Mouse (Mus musculus): ENCODE measurements at regions not wholly inside any gene's neighbourhood (a gene's known extent, or its start where the extent isn't known, plus 50 kb on each side); places are given as distances from the start of the nearest gene placed in this dataset.

DNA sequence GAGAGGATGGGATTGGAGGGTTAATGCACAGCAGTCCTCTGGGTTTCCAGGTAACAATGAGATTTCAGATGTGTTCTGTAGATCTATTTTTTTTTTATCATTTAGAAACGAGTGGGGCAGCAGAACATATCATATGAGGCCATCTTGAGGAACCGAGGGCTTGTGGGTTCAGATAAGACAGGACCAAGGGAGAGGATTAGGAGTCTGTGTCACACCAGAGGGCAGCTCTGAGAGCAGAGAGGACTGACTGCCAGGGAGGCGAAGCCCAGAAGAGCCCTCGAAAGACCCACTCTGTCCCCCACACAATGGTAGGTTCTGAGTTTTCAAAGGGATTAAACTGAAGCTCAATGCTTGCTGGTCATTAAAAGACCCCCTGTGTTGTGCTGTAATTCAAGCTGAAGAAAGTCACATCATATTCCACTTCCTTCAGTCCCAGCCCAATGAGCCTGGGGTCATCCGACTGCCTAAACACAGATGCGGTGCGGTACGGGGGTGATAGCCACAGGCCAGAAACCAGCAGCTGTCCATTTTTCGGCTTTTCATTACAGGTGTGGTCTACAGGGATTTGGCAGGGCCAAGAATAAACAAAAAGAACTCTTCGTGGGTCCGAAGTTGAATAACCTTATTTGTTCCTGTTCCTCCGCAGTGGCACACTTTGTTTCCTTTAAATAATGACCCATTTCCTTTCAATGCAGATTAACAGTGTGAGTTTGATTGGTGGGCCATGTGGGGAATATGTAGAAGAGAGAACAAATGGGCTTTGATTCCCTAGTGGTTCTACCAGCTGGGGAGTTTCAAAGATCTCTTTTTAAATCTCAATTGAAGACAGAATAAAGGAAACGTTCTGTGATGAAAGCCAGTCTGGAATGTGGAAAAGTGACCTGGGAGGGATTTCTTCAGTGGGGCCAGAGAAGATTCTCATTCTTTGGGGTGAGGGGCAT lies 234.5 kb downstream of the Sec16b start:
- Histone ChIP-seq H3K36me3 (ENCODE audit: insufficient read depth, low read length) (no peaks in the 10 kb centered on the region), H3K9ac (replicated peaks; ENCODE audit: low read length) (no peak overlapping the region), H3K27ac (no peak overlapping the region), H3K4me1 (ENCODE audit: insufficient read depth, low read length) (no peaks in the 10 kb centered on the region), H3K4me2 (ENCODE audit: low read depth, low read length) (no peak overlapping the region), H3K27me3 (ENCODE audit: insufficient read depth, low read length) (no peaks in the 10 kb centered on the region), H3K9me3 (ENCODE audit: low read length) (no peaks in the 10 kb centered on the region), H3K4me3 (ENCODE audit: low read length) (no peak overlapping the region)
- TF ChIP-seq CTCF (IDR thresholded peaks at IDR 0.05; ENCODE audit: low read depth) = no peak
- no peak for ATAC-seq
- 55% methylated on average over 13 of the region's 13 CpGs for WGBS
- DNase-seq (ENCODE audit: low spot score) = no peak

- no peaks in the 10 kb centered on the region for H3K4me1 ChIP-seq (ENCODE audit: insufficient read depth, low read length)
- no peak overlapping the region for H3K4me3 ChIP-seq (ENCODE audit: low read length)
- H3K36me3 ChIP-seq (ENCODE audit: insufficient read depth, low read length) = no peaks in the 10 kb centered on the region
- no peaks in the 10 kb centered on the region for H3K9me3 ChIP-seq (ENCODE audit: low read length)
- TF ChIP-seq CTCF (IDR thresholded peaks at IDR 0.05; ENCODE audit: low read depth) = peak; percentile 90
- no peak overlapping the region for H3K27ac ChIP-seq
- no peak overlapping the region for H3K9ac ChIP-seq (replicated peaks; ENCODE audit: low read length)
- ATAC-seq (no peak), DNase-seq (ENCODE audit: low spot score) (peak; percentile 92)
- H3K27me3 ChIP-seq (ENCODE audit: insufficient read depth, low read length) = no peaks in the 10 kb centered on the region
- H3K4me2 ChIP-seq (ENCODE audit: low read depth, low read length) = no peak overlapping the region
Observed at GRCm38 (mm10) chr1:157745611-157746010, 239.1 kb downstream of the Sec16b start.

DNA sequence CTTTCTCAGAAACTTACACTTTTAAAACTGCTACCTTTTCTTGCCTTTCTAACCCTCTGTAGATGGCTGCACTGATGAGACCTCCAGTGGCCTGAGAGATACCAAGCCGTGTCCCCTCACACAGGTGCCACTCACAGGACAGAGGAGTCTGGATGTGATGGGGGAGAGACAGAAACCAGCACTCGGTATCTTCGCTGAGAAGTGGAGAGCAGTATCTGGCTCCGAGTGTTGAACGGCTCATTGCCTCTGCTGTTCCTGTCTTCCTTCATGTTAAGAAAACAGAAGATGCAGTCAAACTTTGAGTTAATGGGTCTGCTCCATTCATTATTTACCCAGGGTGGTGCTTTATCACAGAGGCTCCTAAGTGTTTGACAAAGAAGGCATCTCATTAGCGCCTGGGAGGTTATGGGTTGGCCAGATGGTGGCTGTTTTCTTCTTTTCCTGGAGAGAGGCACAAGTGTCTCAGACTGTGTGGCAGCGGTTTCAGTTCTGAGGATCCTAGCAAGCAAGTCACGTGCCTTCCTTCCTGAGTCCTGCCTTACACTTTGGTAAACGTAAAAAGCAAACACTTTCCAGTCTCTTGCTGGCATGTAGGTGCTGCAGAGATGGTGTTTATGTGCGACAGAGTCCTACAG lies 248.6 kb downstream of the Sec16b start:
- Histone ChIP-seq H3K9me3 (ENCODE audit: low read length) (no peaks in the 10 kb centered on the region), H3K4me2 (ENCODE audit: low read depth, low read length) (no peak overlapping the region), H3K27me3 (ENCODE audit: insufficient read depth, low read length) (no peaks in the 10 kb centered on the region), H3K27ac (no peak overlapping the region), H3K4me3 (ENCODE audit: low read length) (no peak overlapping the region), H3K9ac (replicated peaks; ENCODE audit: low read length) (no peak overlapping the region), H3K4me1 (ENCODE audit: insufficient read depth, low read length) (no peaks in the 10 kb centered on the region), H3K36me3 (ENCODE audit: insufficient read depth, low read length) (no peaks in the 10 kb centered on the region)
- ATAC-seq (no peak), DNase-seq (ENCODE audit: low spot score) (no peak)
- WGBS = 63% methylated on average over 10 of the region's 10 CpGs
- TF ChIP-seq CTCF (IDR thresholded peaks at IDR 0.05; ENCODE audit: low read depth) = no peak

GRCm38 (mm10) chr1:157756977-157757376 lies 250.4 kb downstream of the Sec16b start:
- Histone ChIP-seq H3K36me3 (ENCODE audit: insufficient read depth, low read length) (no peaks in the 10 kb centered on the region), H3K4me1 (ENCODE audit: insufficient read depth, low read length) (no peaks in the 10 kb centered on the region), H3K9ac (replicated peaks; ENCODE audit: low read length) (no peak overlapping the region), H3K27me3 (ENCODE audit: insufficient read depth, low read length) (no peaks in the 10 kb centered on the region), H3K9me3 (ENCODE audit: low read length) (no peaks in the 10 kb centered on the region), H3K4me3 (ENCODE audit: low read length) (no peak overlapping the region), H3K27ac (no peak overlapping the region), H3K4me2 (ENCODE audit: low read depth, low read length) (no peak overlapping the region)
- WGBS = 64% methylated on average over 3 of the region's 3 CpGs
- ATAC-seq = no peak
- no peak for TF ChIP-seq CTCF (IDR thresholded peaks at IDR 0.05; ENCODE audit: low read depth)
- no peak for DNase-seq (ENCODE audit: low spot score)

- no peak overlapping the region for H3K4me3 ChIP-seq (ENCODE audit: low read length)
- 91% methylated on average over 1 of the region's 1 CpGs for WGBS
- H3K9me3 ChIP-seq (ENCODE audit: low read length) = no peaks in the 10 kb centered on the region
- ATAC-seq (no peak), DNase-seq (ENCODE audit: low spot score) (no peak)
- no peaks in the 10 kb centered on the region for H3K36me3 ChIP-seq (ENCODE audit: insufficient read depth, low read length)
- H3K27me3 ChIP-seq (ENCODE audit: insufficient read depth, low read length) = no peaks in the 10 kb centered on the region
- H3K27ac ChIP-seq = no peak overlapping the region
- H3K4me2 ChIP-seq (ENCODE audit: low read depth, low read length) = no peak overlapping the region
- H3K9ac ChIP-seq (replicated peaks; ENCODE audit: low read length) = no peak overlapping the region
- H3K4me1 ChIP-seq (ENCODE audit: insufficient read depth, low read length) = no peaks in the 10 kb centered on the region
- TF ChIP-seq CTCF (IDR thresholded peaks at IDR 0.05; ENCODE audit: low read depth) = peak; percentile 45
Observed at GRCm38 (mm10) chr1:157758337-157758736, 251.8 kb downstream of the Sec16b start.

- no peak overlapping the region for H3K27ac ChIP-seq
- no peaks in the 10 kb centered on the region for H3K9me3 ChIP-seq (ENCODE audit: low read length)
- 45% methylated on average over 6 of the region's 6 CpGs for WGBS
- H3K27me3 ChIP-seq (ENCODE audit: insufficient read depth, low read length) = no peaks in the 10 kb centered on the region
- no peak overlapping the region for H3K4me3 ChIP-seq (ENCODE audit: low read length)
- no peaks in the 10 kb centered on the region for H3K36me3 ChIP-seq (ENCODE audit: insufficient read depth, low read length)
- ATAC-seq = no peak
- no peak for DNase-seq (ENCODE audit: low spot score)
- no peak overlapping the region for H3K4me2 ChIP-seq (ENCODE audit: low read depth, low read length)
- no peak overlapping the region for H3K9ac ChIP-seq (replicated peaks; ENCODE audit: low read length)
- no peak for TF ChIP-seq CTCF (IDR thresholded peaks at IDR 0.05; ENCODE audit: low read depth)
- H3K4me1 ChIP-seq (ENCODE audit: insufficient read depth, low read length) = no peaks in the 10 kb centered on the region
Observed at GRCm38 (mm10) chr1:157768201-157768600, 261.7 kb downstream of the Sec16b start.

- TF ChIP-seq CTCF (IDR thresholded peaks at IDR 0.05; ENCODE audit: low read depth) = no peak
- H3K36me3 ChIP-seq (ENCODE audit: insufficient read depth, low read length) = no peaks in the 10 kb centered on the region
- H3K9me3 ChIP-seq (ENCODE audit: low read length) = no peaks in the 10 kb centered on the region
- no peaks in the 10 kb centered on the region for H3K4me1 ChIP-seq (ENCODE audit: insufficient read depth, low read length)
- no peak for DNase-seq (ENCODE audit: low spot score)
- no peak for ATAC-seq
- 90% methylated on average over 7 of the region's 7 CpGs for WGBS
- H3K4me3 ChIP-seq (ENCODE audit: low read length) = no peak overlapping the region
- H3K9ac ChIP-seq (replicated peaks; ENCODE audit: low read length) = no peak overlapping the region
- H3K27me3 ChIP-seq (ENCODE audit: insufficient read depth, low read length) = no peaks in the 10 kb centered on the region
- no peak overlapping the region for H3K4me2 ChIP-seq (ENCODE audit: low read depth, low read length)
- no peak overlapping the region for H3K27ac ChIP-seq
Observed at GRCm38 (mm10) chr1:157797711-157798110, 291.2 kb downstream of the Sec16b start.
